ENCODE assay signal across 8 mouse cellular contexts in the genomic region with DNA sequence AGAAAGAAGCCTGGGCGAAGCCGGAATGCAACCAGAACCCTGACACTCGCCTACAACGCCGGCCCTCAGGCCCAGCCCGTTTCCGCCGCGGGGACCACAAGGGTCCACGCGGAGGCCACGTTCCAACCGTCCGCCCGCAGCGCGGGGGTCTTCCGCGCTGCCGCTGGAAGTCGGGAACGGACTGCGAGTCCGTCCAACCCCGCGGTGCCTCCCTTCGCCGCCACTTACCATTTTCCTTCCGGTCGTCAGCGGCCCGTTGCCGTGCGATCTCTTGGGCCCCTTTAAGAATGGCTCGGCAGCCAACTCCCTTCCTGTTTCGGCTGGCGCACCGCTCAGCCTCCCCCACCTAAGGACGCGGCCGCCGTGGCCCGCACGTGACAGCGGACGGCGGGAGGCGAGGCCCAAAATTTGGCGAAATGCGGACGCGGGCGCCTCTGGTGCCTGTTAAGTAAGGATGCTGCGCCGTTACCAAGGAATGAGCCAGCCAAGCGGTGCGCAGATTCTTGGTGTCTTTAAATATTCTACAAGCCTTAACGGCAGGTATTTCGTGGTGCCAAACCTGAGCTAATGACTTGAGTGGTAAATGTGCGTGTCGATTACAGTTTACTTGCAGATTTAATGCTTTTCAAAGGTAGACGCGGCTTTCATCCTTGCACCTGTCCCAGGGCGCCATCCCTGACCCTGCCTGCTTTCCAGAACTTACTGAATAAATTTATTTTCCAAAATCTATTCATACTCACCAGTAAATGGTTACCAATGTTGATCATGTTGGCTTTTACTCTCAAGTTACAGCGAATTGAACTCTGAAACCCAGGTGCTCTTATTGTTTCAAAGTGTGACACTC. TPM values are rescaled to one million over a fixed set of nuclear protein-coding genes. Genes with fewer than 3 reads are reported as not detected.
DNase-seq lines count a peak whose midpoint lies in the region; ATAC-seq and TF ChIP-seq lines count a peak whose summit lies in the region.

Gmfb (minus strand) TSS at position 370 of the 844 bp plus-strand sequence.

- peak within 1 kb of the TSS; percentile 80 for H3K4me2 ChIP-seq in hindbrain, embryonic 13.5 days

- H3K9ac ChIP-seq in hindbrain, embryonic 13.5 days, result peak within 1 kb of the TSS; percentile 90

- no peaks in the 10 kb centered on the region for H3K27me3 ChIP-seq in Patski
- H3K27me3 ChIP-seq in hindbrain, embryonic 13.5 days, result peaks cover 29% of the 10 kb centered on the region; the same call in 1 of the 2 replicates

- in situ Hi-C loops in Patski (cut with MboI; ENCODE audit: low pct_unique_long_range_greater_than_20kb), result no loop called here

- WGBS in hindbrain, embryonic 13.5 days, result under 1% methylated on average over 65 of the region's 65 CpGs

- TF ChIP-seq CTCF in Patski (IDR thresholded peaks at IDR 0.05), result peak; percentile 22

- peak; percentile 78 for ATAC-seq in Patski
- ATAC-seq in hindbrain, embryonic 13.5 days (ENCODE audit: low FRiP score), result peak; percentile 98

- H3K4me3 ChIP-seq in hindbrain, embryonic 13.5 days, result peak within 1 kb of the TSS; percentile 85

- no peak for DNase-seq in Patski (ENCODE audit: low read depth, low spot score)
- peak; percentile 96 to 97 for DNase-seq in cerebellum, postnatal 14 days
- DNase-seq in frontal cortex, postnatal 14 days (ENCODE audit: low spot score in 2 of 2), result peak; percentile 93 to 94
- DNase-seq in layer of hippocampus, postnatal 36 days, result peak; percentile 96 to 97
- peak; percentile 97 for DNase-seq in lung, postnatal 36 days
- peak; percentile 96 for DNase-seq in retina, postnatal 1 day
- DNase-seq in urinary bladder, adult 18-20 months (ENCODE audit: low spot score in 2 of 2), result peak; percentile 95

- H3K4me1 ChIP-seq in hindbrain, embryonic 13.5 days (replicated peaks), result peaks cover 20% of the 10 kb centered on the region

- H3K27ac ChIP-seq in hindbrain, embryonic 13.5 days, result peak within 1 kb of the TSS; percentile 87

- POLR2A ChIA-PET in Patski (lab: Charles Lee), result interaction anchor here (1.2 kb wide), 1 partner anchor 34 kb away, joined by 3 read pairs; the partner anchor contains the start of gene Cnih1

- CTCF ChIA-PET in Patski (lab: Charles Lee), result no interaction called here

- peaks cover 5% of the 10 kb centered on the region; the same call in 1 of the 2 replicates for H3K36me3 ChIP-seq in hindbrain, embryonic 13.5 days

- H3K9me3 ChIP-seq in hindbrain, embryonic 13.5 days, result no peaks in the 10 kb centered on the region

RNA-seq across cellular contexts. Expression of gene Gmfb, which starts in this region (rescaled TPM):
- 67.9 TPM for polyA plus RNA-seq in Patski (2021)
- polyA plus RNA-seq in hindbrain, embryonic 13.5 days (2015; fragmentation: Nextera tagmentation; extraction: Ambion mirVana), result 107 and 109 TPM in 2 replicates
- total RNA-seq in layer of hippocampus, postnatal 36 days (2021), result 100 to 1,000 TPM; 164 to 181 TPM
